Mouse (Mus musculus): Measurements from ENCODE around the gene Arhgap10. TPM values are rescaled to one million over a fixed set of nuclear protein-coding genes. Genes with fewer than 3 reads are reported as not detected.

The Arhgap10 gene
- total and polyA plus RNA-seq, 3 experiments, result 13.1 to 22.8 TPM; not detected in 1

GRCm38 (mm10) chr8:77261215-77261614, 256.5 kb downstream of the Arhgap10 start:
- H3K27ac ChIP-seq (ENCODE audit: control insufficient read depth, low read depth, low read length), result no peak overlapping the region
- no peaks in the 10 kb centered on the region for H3K4me1 ChIP-seq (ENCODE audit: control insufficient read depth in 1 of 2, insufficient read depth in 2 of 2, low read length in 2 of 2)
- TF ChIP-seq BHLHE40 (IDR thresholded peaks at IDR 0.05; ENCODE audit: borderline replicate concordance, low read depth, low read length) (no peak), ZNF384 (IDR thresholded peaks at IDR 0.05; ENCODE audit: low read depth, low read length) (no peak), ZMIZ1 (IDR thresholded peaks at IDR 0.05; ENCODE audit: low read depth, low read length) (no peak), GATA1 (IDR thresholded peaks at IDR 0.05; ENCODE audit: low read depth, low read length) (no peak), USF2 (IDR thresholded peaks at IDR 0.05; ENCODE audit: borderline replicate concordance in 1 of 2, insufficient read depth in 1 of 2, low read depth in 1 of 2, low read length in 2 of 2) (no peak)
- H3K79me2 ChIP-seq (ENCODE audit: control insufficient read depth, insufficient read depth, low read length, poor library complexity), result no peaks in the 10 kb centered on the region
- no peak for DNase-seq (ENCODE audit: low read depth, low spot score)
- H3K4me3 ChIP-seq (ENCODE audit: control insufficient read depth in 1 of 2, insufficient read depth in 1 of 2, low read depth in 2 of 2, low read length in 2 of 2), result no peak overlapping the region
- no peaks in the 10 kb centered on the region for H3K36me3 ChIP-seq (ENCODE audit: control insufficient read depth in 1 of 2, insufficient read depth in 2 of 2, low read length in 2 of 2)
- H3K27me3 ChIP-seq (ENCODE audit: control insufficient read depth in 1 of 2, insufficient read depth in 2 of 2, low read length in 2 of 2), result no peaks in the 10 kb centered on the region
- no peaks in the 10 kb centered on the region for H3K9me3 ChIP-seq (replicated peaks; ENCODE audit: insufficient read depth, low read length)
- H3K9ac ChIP-seq (ENCODE audit: control insufficient read depth, low read depth, low read length, poor library complexity, severe bottlenecking), result no peak overlapping the region

DNA sequence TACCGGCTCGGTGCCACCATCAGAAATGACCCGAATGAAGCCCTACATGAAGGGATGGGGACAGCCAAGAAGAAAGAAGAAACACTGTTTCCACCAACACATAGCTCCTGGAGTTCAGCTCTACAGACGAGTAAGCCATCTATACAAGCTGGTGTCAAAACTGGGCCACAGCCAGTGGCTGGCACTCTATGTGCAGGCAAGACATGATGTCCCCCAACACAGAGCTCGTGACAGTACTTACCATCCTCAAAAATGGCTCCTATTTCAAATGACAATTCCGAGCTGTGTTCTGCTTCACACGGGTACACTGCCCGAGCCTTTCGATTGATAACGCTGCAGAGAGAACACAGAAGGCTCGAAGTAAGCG, 260.7 kb downstream of the Arhgap10 start:
- no peaks in the 10 kb centered on the region for H3K9me3 ChIP-seq (replicated peaks; ENCODE audit: insufficient read depth, low read length)
- no peaks in the 10 kb centered on the region for H3K36me3 ChIP-seq (ENCODE audit: control insufficient read depth in 1 of 2, insufficient read depth in 2 of 2, low read length in 2 of 2)
- no peak overlapping the region for H3K4me3 ChIP-seq (ENCODE audit: control insufficient read depth in 1 of 2, insufficient read depth in 1 of 2, low read depth in 2 of 2, low read length in 2 of 2)
- TF ChIP-seq NRF1 (IDR thresholded peaks at IDR 0.05; ENCODE audit: insufficient read depth, low read depth, low read length, poor library complexity, severe bottlenecking) (no peak), KAT2A (conservative IDR thresholded peaks at IDR 0.05; ENCODE audit: low read depth, low read length) (no peak), POLR2A (IDR thresholded peaks at IDR 0.05; ENCODE audit: control insufficient read depth in 1 of 2, insufficient read depth in 1 of 2, low read depth in 1 of 2, low read length in 2 of 2, poor library complexity in 1 of 2) (no peak), MYB (IDR thresholded peaks at IDR 0.05; ENCODE audit: low read depth, low read length) (no peak), USF2 (IDR thresholded peaks at IDR 0.05; ENCODE audit: borderline replicate concordance in 1 of 2, insufficient read depth in 1 of 2, low read depth in 1 of 2, low read length in 2 of 2) (no peak), ZC3H11A (IDR thresholded peaks at IDR 0.05; ENCODE audit: low read depth, low read length) (no peak), POLR2AphosphoS2 (IDR thresholded peaks at IDR 0.05; ENCODE audit: low read length) (no peak), TBP (IDR thresholded peaks at IDR 0.05; ENCODE audit: low read depth, low read length) (no peak), JUND (IDR thresholded peaks at IDR 0.05; ENCODE audit: low read depth, low read length) (no peak), SMC3 (IDR thresholded peaks at IDR 0.05; ENCODE audit: low read depth, low read length) (no peak), UBTF (IDR thresholded peaks at IDR 0.05; ENCODE audit: borderline replicate concordance, insufficient read depth, low read depth, low read length) (no peak), MAZ (IDR thresholded peaks at IDR 0.05; ENCODE audit: low read depth, low read length) (no peak), MEF2A (IDR thresholded peaks at IDR 0.05; ENCODE audit: extremely low read depth, insufficient replicate concordance, low read depth, low read length, poor library complexity, severe bottlenecking) (no peak)
- no peaks in the 10 kb centered on the region for H3K79me2 ChIP-seq (ENCODE audit: control insufficient read depth, insufficient read depth, low read length, poor library complexity)
- H3K9ac ChIP-seq (ENCODE audit: control insufficient read depth, low read depth, low read length, poor library complexity, severe bottlenecking), result no peak overlapping the region
- H3K27me3 ChIP-seq (ENCODE audit: control insufficient read depth in 1 of 2, insufficient read depth in 2 of 2, low read length in 2 of 2), result no peaks in the 10 kb centered on the region
- H3K27ac ChIP-seq (ENCODE audit: control insufficient read depth, low read depth, low read length), result no peak overlapping the region
- no peak for DNase-seq (ENCODE audit: low read depth, low spot score)
- no peaks in the 10 kb centered on the region for H3K4me1 ChIP-seq (ENCODE audit: control insufficient read depth in 1 of 2, insufficient read depth in 2 of 2, low read length in 2 of 2)
